33 mouse cellular contexts compared by ENCODE assay signal in genomic region chr12:91838261-91838660, GRCm38 (mm10). TPM values are rescaled to one million over a fixed set of nuclear protein-coding genes. Genes with fewer than 3 reads are reported as not detected.
A peak's percentile ranks its signal among the peaks of the same experiment; 100 is the strongest.
DNase-seq lines count a peak whose midpoint lies in the region; ATAC-seq and TF ChIP-seq lines count a peak whose summit lies in the region.
"Had no signal": no experiment of that assay in that cellular context is flagged by ENCODE, and none has a peak within 500 bp of the region (broad histone marks: within the 10 kb centered on the region; RNA-seq: fewer than 3 reads in every experiment).

No protein-coding gene starts in this region.

- peak; percentile 22 for DNase-seq in adrenal gland, adult 8-10 months
- no peak for DNase-seq in adrenal gland, postnatal 10 days
- peak; percentile 37 for DNase-seq in midbrain, embryonic 11.5 days (ENCODE audit: low spot score, missing footprints)
- DNase-seq in midbrain, postnatal 0 days (ENCODE audit: low spot score): no peak
- DNase-seq in left cerebral cortex, adult 18-20 months (ENCODE audit: low spot score in 2 of 2): no peak
- no peak for DNase-seq in kidney, postnatal 10 days
- DNase-seq: B cell, adult 2 months; cerebellum, adult 11-12 months; cerebellum, adult 8-10 months; cerebellum, postnatal 10 days; cerebellum, postnatal 36 days; embryo, embryonic 11 days; gastrocnemius, postnatal 25 days; heart, adult 18-20 months; heart, postnatal 10 days; heart, postnatal 36 days; kidney, adult 18-20 months had no signal

- no peak overlapping the region for H3K4me2 ChIP-seq in midbrain, embryonic 11.5 days
- no peak overlapping the region for H3K4me2 ChIP-seq in midbrain, postnatal 0 days (ENCODE audit: low read depth, low read length, poor library complexity, severe bottlenecking)
- no peak overlapping the region for H3K4me2 ChIP-seq in intestine, embryonic 15.5 days (replicated peaks)
- H3K4me2 ChIP-seq: embryonic facial prominence, embryonic 13.5 days; forebrain, embryonic 13.5 days; heart, embryonic 12.5 days; heart, embryonic 15.5 days; hindbrain, embryonic 14.5 days had no signal

- no peak for ATAC-seq in midbrain, embryonic 11.5 days (ENCODE audit: low FRiP score)
- no peak for ATAC-seq in midbrain, postnatal 0 days (ENCODE audit: low FRiP score)
- peak; percentile 23; the same call in 1 of the 2 replicates for ATAC-seq in intestine, embryonic 15.5 days
- ATAC-seq: forebrain, embryonic 13.5 days; forebrain, embryonic 16.5 days; hindbrain, postnatal 0 days; inflammation-experienced regulatory T-cells, adult 6 months; Patski had no signal

- no peak for TF ChIP-seq POLR2A in small intestine, adult 2 months (IDR thresholded peaks at IDR 0.05; ENCODE audit: low read depth, low read length)

- H3K27ac ChIP-seq in midbrain, embryonic 11.5 days (ENCODE audit: low read depth, low read length): no peak overlapping the region
- no peak overlapping the region for H3K27ac ChIP-seq in midbrain, postnatal 0 days (ENCODE audit: low read depth, low read length)
- no peak overlapping the region for H3K27ac ChIP-seq in intestine, embryonic 15.5 days
- H3K27ac ChIP-seq in small intestine, adult 2 months (ENCODE audit: insufficient read depth, low read depth, low read length): peak overlapping the region; percentile 1; the same call in 1 of the 2 replicates
- H3K27ac ChIP-seq: embryonic facial prominence, embryonic 10.5 days; embryonic facial prominence, embryonic 13.5 days; forebrain, embryonic 13.5 days; heart, embryonic 15.5 days; hindbrain, embryonic 10.5 days; hindbrain, embryonic 14.5 days; hindbrain, postnatal 0 days had no signal

- no peak overlapping the region for H3K4me3 ChIP-seq in midbrain, embryonic 11.5 days (ENCODE audit: low read depth, low read length)
- H3K4me3 ChIP-seq in midbrain, postnatal 0 days (ENCODE audit: low read depth, low read length): no peak overlapping the region
- no peak overlapping the region for H3K4me3 ChIP-seq in intestine, embryonic 15.5 days (replicated peaks)
- H3K4me3 ChIP-seq in small intestine, adult 2 months (ENCODE audit: low read depth, low read length): no peak overlapping the region
- H3K4me3 ChIP-seq: embryonic facial prominence, embryonic 10.5 days; embryonic facial prominence, embryonic 13.5 days; erythroblast, embryonic 14.5 days; forebrain, embryonic 13.5 days; heart, embryonic 12.5 days; heart, embryonic 15.5 days; hindbrain, embryonic 10.5 days had no signal

- no peak for TF ChIP-seq CTCF in midbrain, postnatal 0 days (IDR thresholded peaks at IDR 0.05)
- no peak for TF ChIP-seq CTCF in small intestine, adult 2 months (IDR thresholded peaks at IDR 0.05; ENCODE audit: extremely low read depth, insufficient read length, insufficient replicate concordance, low read depth, low read length)

- 84% methylated on average over 7 of the region's 7 CpGs for WGBS in midbrain, embryonic 11.5 days
- WGBS in midbrain, postnatal 0 days: 92% methylated on average over 7 of the region's 7 CpGs
- WGBS in intestine, embryonic 15.5 days: 67% methylated on average over 7 of the region's 7 CpGs
- 29% methylated on average over 7 of the region's 7 CpGs for WGBS in small intestine, adult 2 months

- no peaks in the 10 kb centered on the region for H3K4me1 ChIP-seq in midbrain, embryonic 11.5 days (ENCODE audit: control insufficient read depth, insufficient read depth, low read length)
- no peaks in the 10 kb centered on the region for H3K4me1 ChIP-seq in midbrain, postnatal 0 days (ENCODE audit: insufficient read depth, low read length)
- H3K4me1 ChIP-seq in intestine, embryonic 15.5 days (replicated peaks): 0 out of 2 replicates have a peak, but pooled peaks cover 3% of the 10 kb centered on the region
- peaks cover 8% of the 10 kb centered on the region for H3K4me1 ChIP-seq in small intestine, adult 2 months (ENCODE audit: control insufficient read depth, insufficient read depth, insufficient read length, low read length)
- H3K4me1 ChIP-seq: embryonic facial prominence, embryonic 13.5 days; forebrain, embryonic 13.5 days; heart, embryonic 12.5 days; heart, embryonic 15.5 days; hindbrain, embryonic 10.5 days had no signal

- no peaks in the 10 kb centered on the region for H3K9me3 ChIP-seq in midbrain, embryonic 11.5 days (ENCODE audit: control insufficient read depth, low read length)
- H3K9me3 ChIP-seq in midbrain, postnatal 0 days (ENCODE audit: low read length): no peaks in the 10 kb centered on the region
- no peaks in the 10 kb centered on the region for H3K9me3 ChIP-seq in intestine, embryonic 15.5 days
- H3K9me3 ChIP-seq: embryonic facial prominence, embryonic 10.5 days; embryonic facial prominence, embryonic 13.5 days; forebrain, embryonic 13.5 days; G1E; heart, embryonic 12.5 days; heart, embryonic 15.5 days; hindbrain, embryonic 10.5 days had no signal

- H3K36me3 ChIP-seq in midbrain, embryonic 11.5 days (ENCODE audit: control insufficient read depth, insufficient read depth, low read length): peaks cover 6% of the 10 kb centered on the region; the same call in 1 of the 2 replicates
- H3K36me3 ChIP-seq in midbrain, postnatal 0 days (ENCODE audit: insufficient read depth, low read length): peaks cover 68% of the 10 kb centered on the region
- H3K36me3 ChIP-seq in intestine, embryonic 15.5 days: peaks cover 24% of the 10 kb centered on the region
- peaks cover 64% of the 10 kb centered on the region for H3K36me3 ChIP-seq in small intestine, adult 2 months (ENCODE audit: control insufficient read depth, insufficient read depth, low read length)

- no peaks in the 10 kb centered on the region for H3K27me3 ChIP-seq in midbrain, embryonic 11.5 days (ENCODE audit: control insufficient read depth, insufficient read depth, low read length)
- H3K27me3 ChIP-seq in midbrain, postnatal 0 days (ENCODE audit: insufficient read depth, low read length): no peaks in the 10 kb centered on the region
- no peaks in the 10 kb centered on the region for H3K27me3 ChIP-seq in intestine, embryonic 15.5 days (replicated peaks)
- no peaks in the 10 kb centered on the region for H3K27me3 ChIP-seq in small intestine, adult 2 months (ENCODE audit: control insufficient read depth, insufficient read depth, low read length)
- H3K27me3 ChIP-seq: CH12.LX; embryonic facial prominence, embryonic 13.5 days; forebrain, embryonic 13.5 days; heart, embryonic 12.5 days; heart, embryonic 15.5 days; Patski had no signal

- H3K9ac ChIP-seq in midbrain, embryonic 11.5 days (ENCODE audit: low read length): no peak overlapping the region
- no peak overlapping the region for H3K9ac ChIP-seq in midbrain, postnatal 0 days (replicated peaks; ENCODE audit: low read length, poor library complexity, severe bottlenecking)
- no peak overlapping the region for H3K9ac ChIP-seq in intestine, embryonic 15.5 days
- H3K9ac ChIP-seq: embryonic facial prominence, embryonic 13.5 days; forebrain, embryonic 13.5 days; heart, embryonic 12.5 days; heart, embryonic 15.5 days; hindbrain, embryonic 14.5 days had no signal

RNA-seq across cellular contexts. Expression of gene Sel1l, which starts 10.7 kb away (rescaled TPM):
- total RNA-seq in adrenal gland, adult 8-10 months (2022): 100 to 1,000 TPM; 163 to 182 (median 168) TPM
- total RNA-seq in adrenal gland, postnatal 10 days (2021): 100 to 1,000 TPM; 122 to 151 TPM
- 73.9 and 82.8 TPM in 2 replicates for polyA plus RNA-seq in midbrain, embryonic 11.5 days (2014; fragmentation: Nextera tagmentation; extraction: Ambion mirVana)
- 67.3 and 86.7 TPM in 2 replicates for total RNA-seq in midbrain, postnatal 0 days (2014; rRNA removed)
- 92.6 and 93.3 TPM in 2 replicates for polyA plus RNA-seq in midbrain, postnatal 0 days (2015; fragmentation: Nextera tagmentation; extraction: Ambion mirVana)
- polyA plus RNA-seq in intestine, embryonic 15.5 days (2015; fragmentation: Nextera tagmentation; extraction: Ambion mirVana): 98.8 and 110 TPM in 2 replicates
- polyA plus RNA-seq in small intestine, adult 2 months (2012; rRNA removed): 90.0 and 114 TPM in 2 replicates
- total RNA-seq in left cerebral cortex, adult 18-20 months (2021): 100 to 1,000 TPM; 145 to 151 TPM

RNA-seq across cellular contexts. Expression of gene Ston2, which starts 50.1 kb away (rescaled TPM):
- total RNA-seq in adrenal gland, adult 8-10 months (2022): 10 to 100 TPM in 1 of 4 experiments, 1 to 10 TPM in 3; 4.6 to 10.7 (median 7.1) TPM
- total RNA-seq in adrenal gland, postnatal 10 days (2021): 10 to 100 TPM; 10.0 to 12.9 TPM
- 7.2 and 8.4 TPM in 2 replicates for polyA plus RNA-seq in midbrain, embryonic 11.5 days (2014; fragmentation: Nextera tagmentation; extraction: Ambion mirVana)
- total RNA-seq in midbrain, postnatal 0 days (2014; rRNA removed): 9.4 and 16.8 TPM in 2 replicates
- 5.6 and 7.4 TPM in 2 replicates for polyA plus RNA-seq in midbrain, postnatal 0 days (2015; fragmentation: Nextera tagmentation; extraction: Ambion mirVana)
- 6.5 and 7.4 TPM in 2 replicates for polyA plus RNA-seq in intestine, embryonic 15.5 days (2015; fragmentation: Nextera tagmentation; extraction: Ambion mirVana)
- 5.9 and 13.1 TPM in 2 replicates for polyA plus RNA-seq in small intestine, adult 2 months (2012; rRNA removed)
- total RNA-seq in left cerebral cortex, adult 18-20 months (2021): 10 to 100 TPM; 18.0 to 18.8 TPM

Comparison
In these comparisons a context has a peak if more than half of its experiments do, and no peak if none do; other contexts are left out.
1. DNase-seq: peak in adrenal gland, adult 8-10 months (single experiment) and midbrain, embryonic 11.5 days (single experiment); none in adrenal gland, postnatal 10 days (single experiment), midbrain, postnatal 0 days (single experiment), left cerebral cortex, adult 18-20 months (0 of 2) and kidney, postnatal 10 days (single experiment).